Mouse (Mus musculus) stomach, postnatal 0 days (tissue): ENCODE measurements around the gene Mylk4. TPM values are rescaled to one million over a fixed set of nuclear protein-coding genes. Genes with fewer than 3 reads are reported as not detected.

Source experiments
- ATAC-seq: fragments of 200-750 bp; cut with Nextera tagmentation; 2 replicates; pipeline ENCODE4 v1.8.0; 2017; ENCODE audit not compliant: low FRiP score, low TSS enrichment
- DNase-seq: peaks from one replicate; pipeline ENCODE4 v3.0.0-alpha.2; 2016; ENCODE audit warnings: low spot score
- H3K27ac ChIP-seq: fragments of 300-500 bp; sonication (generic); replicated peaks from 2 replicates; pipeline ENCODE4 v1.5.1; 2014; ENCODE audit warnings: mild to moderate bottlenecking, control low read depth
- H3K27me3 ChIP-seq: fragments of 300-500 bp; sonication (generic); 2 replicates; pipeline ENCODE4 v1.6.1; 2014; ENCODE audit warnings: low read length; ENCODE audit not compliant: control insufficient read depth, insufficient read depth
- H3K36me3 ChIP-seq: fragments of 300-500 bp; sonication (generic); 2 replicates; pipeline ENCODE4 v1.6.1; 2014; ENCODE audit warnings: low read length, mixed read lengths; ENCODE audit not compliant: control insufficient read depth, insufficient read depth
- H3K4me1 ChIP-seq: fragments of 300-500 bp; sonication (generic); replicated peaks from 2 replicates; pipeline ENCODE4 v1.6.1; 2014; ENCODE audit warnings: antibody characterized with exemption; ENCODE audit not compliant: control insufficient read depth, insufficient read depth
- H3K4me2 ChIP-seq: fragments of 300-500 bp; sonication (generic); replicated peaks from 2 replicates; pipeline ENCODE4 v1.6.1; 2014; ENCODE audit warnings: low read depth, mild to moderate bottlenecking, control low read depth, moderate library complexity
- H3K4me3 ChIP-seq: fragments of 300-500 bp; sonication (generic); 2 replicates; pipeline ENCODE4 v1.5.1; 2014; ENCODE audit warnings: low read depth, low read length, control low read depth
- H3K9ac ChIP-seq: fragments of 300-500 bp; sonication (generic); 2 replicates; pipeline ENCODE4 v1.6.1; 2014; ENCODE audit warnings: mild to moderate bottlenecking, low read length, control low read depth, mixed read lengths
- H3K9me3 ChIP-seq: fragments of 300-500 bp; sonication (generic); 2 replicates; pipeline ENCODE4 v1.6.1; 2016; ENCODE audit warnings: low read length; ENCODE audit not compliant: control insufficient read depth
- CTCF ChIP-seq: IDR thresholded peaks from 2 replicates; pipeline ENCODE4 v1.5.1; 2016; ENCODE audit warnings: antibody characterized with exemption, low read depth, mild to moderate bottlenecking, moderate library complexity
- EP300 ChIP-seq: optimal IDR thresholded peaks from 2 replicates; pipeline ENCODE3; 2016; ENCODE audit warnings: antibody characterized with exemption
- WGBS: fragments of 180-500 bp; shearing (Covaris S2); extraction: QIAGEN DNeasy Blood & Tissue Kit; methylation state at CpG from one replicate; pipeline ENCODE4 v1.1.7; 2014; 5-methylcytosine and 5-hydroxymethylcytosine counted together
- polyA plus RNA-seq: library from polyadenylated mRNA; unstranded; fragments of >200 nt; fragmentation: Nextera tagmentation; extraction: Ambion mirVana; gene quantifications from 2 replicates; pipeline ENCODE4 v1.2.1, GENCODE M21; 2015

The Mylk4 gene
- polyA plus RNA-seq, 1 experiment from 2014 or later: 0.12 TPM

DNA sequence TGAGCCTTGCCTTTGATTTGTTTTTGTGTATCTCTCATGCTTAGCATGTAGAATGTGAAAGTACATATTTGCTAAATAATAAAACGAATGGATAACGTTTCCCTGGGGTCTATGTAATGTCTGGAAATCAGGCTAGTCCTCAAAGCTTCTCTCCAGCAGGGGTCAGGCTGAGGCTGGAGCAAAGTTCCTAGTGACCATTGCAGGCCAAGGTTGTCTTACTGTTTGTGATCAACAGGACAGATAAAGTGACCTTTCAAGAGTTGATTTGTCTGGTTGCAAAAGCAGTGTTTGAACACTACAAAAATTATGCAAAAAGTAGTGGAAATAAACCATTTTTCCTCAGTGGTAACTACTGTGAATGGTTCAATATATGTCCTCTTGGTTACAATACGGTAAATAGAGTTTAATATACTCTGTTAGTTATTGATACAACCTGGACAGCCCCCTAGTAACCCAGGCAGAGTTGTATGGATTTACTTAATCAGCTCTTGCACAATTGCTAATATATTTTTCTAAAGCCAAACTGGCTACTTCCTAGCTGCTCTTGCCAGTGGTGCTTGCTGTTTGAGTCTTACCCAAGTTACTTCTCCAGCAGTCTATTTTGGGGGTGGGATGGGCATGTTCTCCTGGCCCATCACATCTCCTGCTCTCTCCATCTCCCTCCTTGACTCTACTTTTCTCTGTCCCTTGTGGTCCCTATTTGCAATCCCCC is 43.5 kb upstream of the Mylk4 start:
- H3K4me2 ChIP-seq: no peak overlapping the region
- H3K27ac ChIP-seq: no peak overlapping the region
- no peaks in the 10 kb centered on the region for H3K4me1 ChIP-seq
- DNase-seq: no peak
- no peaks in the 10 kb centered on the region for H3K9me3 ChIP-seq
- no peaks in the 10 kb centered on the region for H3K27me3 ChIP-seq
- TF ChIP-seq CTCF: peak; percentile 54
- no peak for TF ChIP-seq EP300
- no peak overlapping the region for H3K9ac ChIP-seq
- no peaks in the 10 kb centered on the region for H3K36me3 ChIP-seq
- WGBS: 71% methylated on average over 3 of the region's 3 CpGs
- no peak overlapping the region for H3K4me3 ChIP-seq
- ATAC-seq: no peak

GRCm38 (mm10) chr13:32825546-32825945 is 41.8 kb upstream of the Mylk4 start:
- TF ChIP-seq CTCF: no peak
- no peak for TF ChIP-seq EP300
- peaks cover 2% of the 10 kb centered on the region; the same call in 1 of the 2 replicates for H3K36me3 ChIP-seq
- no peak overlapping the region for H3K9ac ChIP-seq
- no peak overlapping the region for H3K27ac ChIP-seq
- H3K4me1 ChIP-seq: no peaks in the 10 kb centered on the region
- no peak for DNase-seq
- H3K27me3 ChIP-seq: no peaks in the 10 kb centered on the region
- no peak for ATAC-seq
- no peak overlapping the region for H3K4me2 ChIP-seq
- WGBS: 90% methylated on average over 8 of the region's 8 CpGs
- no peaks in the 10 kb centered on the region for H3K9me3 ChIP-seq
- no peak overlapping the region for H3K4me3 ChIP-seq

DNA sequence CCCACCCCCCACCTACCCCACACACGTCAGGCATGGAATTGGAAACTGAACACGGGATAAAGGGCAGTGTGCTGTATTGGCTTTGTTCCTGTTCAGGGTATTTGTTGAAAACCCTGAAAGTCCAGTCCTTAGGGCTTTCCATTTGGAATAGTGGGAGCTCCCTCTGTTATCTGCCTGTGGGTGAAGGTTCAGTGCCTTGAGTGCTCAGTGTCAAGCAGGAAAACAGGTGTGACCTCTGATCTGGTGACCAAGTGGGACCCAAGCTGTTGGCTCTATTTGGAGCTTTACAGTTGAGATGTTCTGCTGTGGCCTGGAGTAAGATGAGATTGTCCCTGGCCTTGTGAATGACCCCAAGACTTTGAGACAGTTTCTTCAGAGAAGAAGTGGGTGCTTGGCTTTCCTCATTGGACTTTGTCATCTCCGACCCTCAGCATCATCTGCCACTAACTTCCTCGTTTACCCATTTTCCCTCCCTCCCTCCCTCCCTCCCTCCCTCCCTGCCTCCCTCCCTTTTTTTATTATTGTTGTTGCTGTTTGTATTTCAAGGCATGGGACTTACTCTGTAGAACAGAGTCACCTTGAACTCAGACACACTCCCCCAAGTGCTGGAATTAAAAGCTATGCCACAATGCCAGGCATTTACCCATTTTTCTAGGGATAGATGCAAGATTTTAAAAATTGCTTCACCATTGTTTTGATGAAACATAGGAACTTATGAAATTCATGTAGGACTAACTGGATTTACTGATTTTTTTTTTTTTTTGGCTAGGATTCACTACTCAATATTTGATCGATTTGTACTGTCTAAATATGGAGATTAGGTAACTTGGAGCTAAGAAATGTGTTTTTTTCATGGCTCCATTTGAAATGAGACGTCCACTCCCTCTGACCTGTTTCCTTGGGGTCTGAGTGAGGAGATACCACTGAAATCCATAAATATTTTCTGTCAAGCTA is 40.9 kb upstream of the Mylk4 start:
- TF ChIP-seq CTCF (no peak), EP300 (no peak)
- peak; percentile 75 for ATAC-seq
- H3K9me3 ChIP-seq: no peaks in the 10 kb centered on the region
- H3K4me1 ChIP-seq: no peaks in the 10 kb centered on the region
- 60% methylated on average over 6 of the region's 6 CpGs for WGBS
- DNase-seq: no peak
- H3K4me3 ChIP-seq: no peak overlapping the region
- no peaks in the 10 kb centered on the region for H3K27me3 ChIP-seq
- no peak overlapping the region for H3K9ac ChIP-seq
- H3K27ac ChIP-seq: no peak overlapping the region
- peaks cover 3% of the 10 kb centered on the region; the same call in 1 of the 2 replicates for H3K36me3 ChIP-seq
- no peak overlapping the region for H3K4me2 ChIP-seq

- TF ChIP-seq EP300 (no peak), CTCF (no peak)
- Histone ChIP-seq H3K4me3 (no peak overlapping the region), H3K27ac (no peak overlapping the region), H3K4me1 (no peaks in the 10 kb centered on the region), H3K9ac (no peak overlapping the region), H3K4me2 (no peak overlapping the region), H3K27me3 (no peaks in the 10 kb centered on the region), H3K9me3 (no peaks in the 10 kb centered on the region), H3K36me3 (peaks cover 9% of the 10 kb centered on the region; the same call in 1 of the 2 replicates)
- 86% methylated on average over 6 of the region's 6 CpGs for WGBS
- ATAC-seq: no peak
- no peak for DNase-seq
Measured at GRCm38 (mm10) chr13:32823126-32823525, 39.4 kb upstream of the Mylk4 start.

GRCm38 (mm10) chr13:32821671-32822070 is 37.9 kb upstream of the Mylk4 start:
- ATAC-seq (no peak), DNase-seq (no peak)
- Histone ChIP-seq H3K9me3 (no peaks in the 10 kb centered on the region), H3K4me1 (no peaks in the 10 kb centered on the region), H3K4me3 (no peak overlapping the region), H3K4me2 (no peak overlapping the region), H3K9ac (no peak overlapping the region), H3K27ac (no peak overlapping the region), H3K27me3 (no peaks in the 10 kb centered on the region), H3K36me3 (peaks cover 18% of the 10 kb centered on the region; the same call in 1 of the 2 replicates)
- WGBS: 98% methylated on average over 4 of the region's 4 CpGs
- TF ChIP-seq CTCF (no peak), EP300 (no peak)
